Mouse (Mus musculus): Measurements from ENCODE around the gene Aldh9a1. TPM values are rescaled to one million over a fixed set of nuclear protein-coding genes. Genes with fewer than 3 reads are reported as not detected.

Gene Aldh9a1
- polyA plus RNA-seq, 1 experiment = 73.4 TPM

GRCm38 (mm10) chr1:167392687-167393086 is 42.9 kb downstream of the Aldh9a1 start:
- Histone ChIP-seq H3K4me1 (ENCODE audit: control insufficient read depth, insufficient read depth, low read length) (no peaks in the 10 kb centered on the region), H3K27ac (ENCODE audit: insufficient read depth, low read length) (no peak overlapping the region), H3K4me3 (ENCODE audit: low read depth, low read length) (peak overlapping the region; percentile 74), H3K36me3 (ENCODE audit: control insufficient read depth, insufficient read depth, low read length, poor library complexity, severe bottlenecking) (no peaks in the 10 kb centered on the region), H3K27me3 (ENCODE audit: control insufficient read depth, insufficient read depth, low read length, poor library complexity, severe bottlenecking) (no peaks in the 10 kb centered on the region), H3K9ac (ENCODE audit: low read depth, poor library complexity, severe bottlenecking) (peak overlapping the region; percentile 85; the same call in 1 of the 2 replicates), H3K9me3 (replicated peaks; ENCODE audit: control insufficient read depth, insufficient read depth, low read length, poor library complexity, severe bottlenecking) (no peaks in the 10 kb centered on the region)
- no peak for TF ChIP-seq EP300 (IDR thresholded peaks at IDR 0.05; ENCODE audit: insufficient read depth, low read depth, low read length)
- no peak for TF ChIP-seq CTCF (IDR thresholded peaks at IDR 0.05; ENCODE audit: low read depth, low read length)
- no peak for TF ChIP-seq POLR2A (IDR thresholded peaks at IDR 0.05; ENCODE audit: insufficient read depth, low read length)

- Histone ChIP-seq H3K36me3 (ENCODE audit: control insufficient read depth, insufficient read depth, low read length, poor library complexity, severe bottlenecking) (no peaks in the 10 kb centered on the region), H3K27ac (ENCODE audit: insufficient read depth, low read length) (no peak overlapping the region), H3K27me3 (ENCODE audit: control insufficient read depth, insufficient read depth, low read length, poor library complexity, severe bottlenecking) (no peaks in the 10 kb centered on the region), H3K4me1 (ENCODE audit: control insufficient read depth, insufficient read depth, low read length) (no peaks in the 10 kb centered on the region), H3K9me3 (replicated peaks; ENCODE audit: control insufficient read depth, insufficient read depth, low read length, poor library complexity, severe bottlenecking) (no peaks in the 10 kb centered on the region), H3K9ac (ENCODE audit: low read depth, poor library complexity, severe bottlenecking) (peak overlapping the region; percentile 85), H3K4me3 (ENCODE audit: low read depth, low read length) (peak overlapping the region; percentile 74)
- TF ChIP-seq EP300 (IDR thresholded peaks at IDR 0.05; ENCODE audit: insufficient read depth, low read depth, low read length) (no peak), CTCF (IDR thresholded peaks at IDR 0.05; ENCODE audit: low read depth, low read length) (no peak), POLR2A (IDR thresholded peaks at IDR 0.05; ENCODE audit: insufficient read depth, low read length) (no peak)
Observed at GRCm38 (mm10) chr1:167393281-167393680, 43.5 kb downstream of the Aldh9a1 start.

GRCm38 (mm10) chr1:167393683-167394492 is 44.1 kb downstream of the Aldh9a1 start, which contains the start of gene Mgst3:
Gene Mgst3, minus strand, starts transcription at chr1:167393841.
- peak within 1 kb of the TSS; percentile 74 for H3K4me3 ChIP-seq (ENCODE audit: low read depth, low read length)
- no peaks in the 10 kb centered on the region for H3K9me3 ChIP-seq (replicated peaks; ENCODE audit: control insufficient read depth, insufficient read depth, low read length, poor library complexity, severe bottlenecking)
- no peaks in the 10 kb centered on the region for H3K27me3 ChIP-seq (ENCODE audit: control insufficient read depth, insufficient read depth, low read length, poor library complexity, severe bottlenecking)
- H3K36me3 ChIP-seq (ENCODE audit: control insufficient read depth, insufficient read depth, low read length, poor library complexity, severe bottlenecking) = no peaks in the 10 kb centered on the region
- H3K4me1 ChIP-seq (ENCODE audit: control insufficient read depth, insufficient read depth, low read length) = no peaks in the 10 kb centered on the region
- H3K27ac ChIP-seq (ENCODE audit: insufficient read depth, low read length) = 0 out of 2 replicates have a peak within 1 kb of the TSS, but pooled peaks have one; percentile 47
- peak; percentile 49 for TF ChIP-seq CTCF (IDR thresholded peaks at IDR 0.05; ENCODE audit: low read depth, low read length)
- TF ChIP-seq POLR2A (IDR thresholded peaks at IDR 0.05; ENCODE audit: insufficient read depth, low read length) = no peak
- peak within 1 kb of the TSS; percentile 85 for H3K9ac ChIP-seq (ENCODE audit: low read depth, poor library complexity, severe bottlenecking)

GRCm38 (mm10) chr1:167405237-167405636 is 55.4 kb downstream of the Aldh9a1 start:
- Histone ChIP-seq H3K4me3 (ENCODE audit: low read depth, low read length) (no peak overlapping the region), H3K9ac (ENCODE audit: low read depth, poor library complexity, severe bottlenecking) (no peak overlapping the region), H3K27ac (ENCODE audit: insufficient read depth, low read length) (no peak overlapping the region), H3K9me3 (replicated peaks; ENCODE audit: control insufficient read depth, insufficient read depth, low read length, poor library complexity, severe bottlenecking) (no peaks in the 10 kb centered on the region), H3K27me3 (ENCODE audit: control insufficient read depth, insufficient read depth, low read length, poor library complexity, severe bottlenecking) (peaks cover 1% of the 10 kb centered on the region; the same call in 1 of the 2 replicates), H3K4me1 (ENCODE audit: control insufficient read depth, insufficient read depth, low read length) (no peaks in the 10 kb centered on the region), H3K36me3 (ENCODE audit: control insufficient read depth, insufficient read depth, low read length, poor library complexity, severe bottlenecking) (no peaks in the 10 kb centered on the region)
- TF ChIP-seq EP300 (IDR thresholded peaks at IDR 0.05; ENCODE audit: insufficient read depth, low read depth, low read length) (no peak), CTCF (IDR thresholded peaks at IDR 0.05; ENCODE audit: low read depth, low read length) (no peak), POLR2A (IDR thresholded peaks at IDR 0.05; ENCODE audit: insufficient read depth, low read length) (no peak)

GRCm38 (mm10) chr1:167409601-167410000 is 59.8 kb downstream of the Aldh9a1 start:
- Histone ChIP-seq H3K27me3 (ENCODE audit: control insufficient read depth, insufficient read depth, low read length, poor library complexity, severe bottlenecking) (peaks cover 1% of the 10 kb centered on the region; the same call in 1 of the 2 replicates), H3K36me3 (ENCODE audit: control insufficient read depth, insufficient read depth, low read length, poor library complexity, severe bottlenecking) (no peaks in the 10 kb centered on the region), H3K9ac (ENCODE audit: low read depth, poor library complexity, severe bottlenecking) (no peak overlapping the region), H3K27ac (ENCODE audit: insufficient read depth, low read length) (no peak overlapping the region), H3K9me3 (replicated peaks; ENCODE audit: control insufficient read depth, insufficient read depth, low read length, poor library complexity, severe bottlenecking) (no peaks in the 10 kb centered on the region), H3K4me1 (ENCODE audit: control insufficient read depth, insufficient read depth, low read length) (no peaks in the 10 kb centered on the region), H3K4me3 (ENCODE audit: low read depth, low read length) (no peak overlapping the region)
- no peak for TF ChIP-seq EP300 (IDR thresholded peaks at IDR 0.05; ENCODE audit: insufficient read depth, low read depth, low read length)
- no peak for TF ChIP-seq CTCF (IDR thresholded peaks at IDR 0.05; ENCODE audit: low read depth, low read length)
- no peak for TF ChIP-seq POLR2A (IDR thresholded peaks at IDR 0.05; ENCODE audit: insufficient read depth, low read length)
